Mouse (Mus musculus) ES-E14 (cell line): ENCODE data around the gene Rtn1.

Source experiments
- CHD2 ChIP-seq: IDR thresholded peaks from 2 replicates; pipeline ENCODE4 v1.6.1; 2014; ENCODE audit warnings: mild to moderate bottlenecking, low read depth, low read length, inconsistent platforms
- HCFC1 ChIP-seq: IDR thresholded peaks from 2 replicates; pipeline ENCODE4 v1.6.1; 2012; ENCODE audit warnings: low read length, inconsistent platforms, borderline replicate concordance; ENCODE audit not compliant: insufficient read depth
- MAFK ChIP-seq: IDR thresholded peaks from 2 replicates; pipeline ENCODE4 v1.6.1; 2014; ENCODE audit warnings: mild to moderate bottlenecking, low read depth, low read length, inconsistent platforms; ENCODE audit not compliant: insufficient read depth
- ZC3H11A ChIP-seq: IDR thresholded peaks from 2 replicates; pipeline ENCODE4 v1.6.1; 2012; ENCODE audit warnings: low read depth, mild to moderate bottlenecking, inconsistent platforms, low read length, borderline replicate concordance
- ZNF384 ChIP-seq: IDR thresholded peaks from 2 replicates; pipeline ENCODE4 v1.6.1; 2012; ENCODE audit warnings: low read depth, low read length, inconsistent platforms

GRCm38 (mm10) chr12:72236564-72237011 is 172.3 kb downstream of the Rtn1 start:
- TF ChIP-seq CHD2 (no peak), ZNF384 (no peak), MAFK (no peak), ZC3H11A (no peak), HCFC1 (no peak)
